Mouse (Mus musculus): ENCODE measurements at regions not wholly inside any gene's neighbourhood (a gene's known extent, or its start where the extent isn't known, plus 50 kb on each side); places are given as distances from the start of the nearest gene placed in this dataset.

DNA sequence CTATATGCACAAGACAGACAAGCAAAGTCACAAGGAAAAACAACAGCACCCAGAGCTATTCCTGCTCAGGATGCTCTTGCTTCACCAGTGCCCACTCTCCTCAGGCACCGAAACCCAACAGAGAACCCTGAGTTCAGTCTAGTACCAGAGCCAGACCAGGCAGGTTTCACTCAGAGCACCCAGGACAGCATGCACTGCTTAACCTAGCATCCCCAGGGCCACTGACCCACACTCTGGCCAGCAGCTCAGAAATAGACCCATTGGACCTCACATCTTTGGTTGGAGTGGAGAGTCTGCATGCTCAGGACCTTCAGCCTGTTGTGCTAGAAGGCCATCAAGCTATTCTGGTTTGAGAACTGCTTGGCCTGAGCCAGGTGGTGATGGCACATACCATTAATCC lies 157.0 kb downstream of the Chst1 start:
- TF ChIP-seq CTCF (IDR thresholded peaks at IDR 0.05; ENCODE audit: insufficient read depth, low read length) (no peak), POLR2A (IDR thresholded peaks at IDR 0.05; ENCODE audit: borderline replicate concordance, extremely low read depth, low read depth, low read length) (no peak)

Measured in lung, adult 2 months (tissue).